In the genomic region with DNA sequence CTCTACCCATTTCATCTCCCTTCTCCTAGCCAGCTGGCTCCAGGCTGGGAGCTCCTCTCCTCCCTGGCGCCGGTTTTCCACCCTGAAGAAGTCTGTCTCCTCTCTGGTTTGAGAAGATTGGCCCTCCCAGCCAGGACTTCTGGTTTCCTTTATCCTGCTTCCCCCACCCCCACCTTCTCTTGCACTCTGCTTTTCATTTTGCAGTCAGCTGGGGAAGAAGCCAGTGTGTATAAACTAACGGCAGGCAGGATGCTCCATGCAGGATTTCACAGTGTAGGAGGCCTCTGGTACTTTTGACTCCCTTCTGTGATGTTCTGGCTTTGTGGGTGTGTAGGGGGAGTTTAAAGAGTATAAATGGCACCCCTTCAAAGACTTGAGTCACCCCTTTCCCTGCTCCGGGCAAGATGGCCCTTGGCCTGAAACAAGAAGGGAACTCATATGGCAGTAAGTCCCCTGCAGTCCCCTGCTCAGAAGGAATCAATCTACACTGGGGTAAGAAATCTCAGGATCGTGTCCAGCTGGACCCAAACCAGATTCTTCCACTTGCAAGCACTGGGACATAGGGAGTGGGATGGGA, we compare ENCODE assay signal across 8 mouse cellular contexts. TPM values are rescaled to one million over a fixed set of nuclear protein-coding genes. Genes with fewer than 3 reads are reported as not detected.
DNase-seq lines count a peak whose midpoint lies in the region; ATAC-seq and TF ChIP-seq lines count a peak whose summit lies in the region.

No protein-coding gene starts in this region.

- peak overlapping the region; percentile 14; the same call in 1 of the 2 replicates for H3K27ac ChIP-seq in hindbrain, embryonic 10.5 days
- no peak overlapping the region for H3K27ac ChIP-seq in hindbrain, embryonic 12.5 days
- H3K27ac ChIP-seq in intestine, postnatal 0 days (ENCODE audit: low read depth, low read length): peak overlapping the region; percentile 35; the same call in 1 of the 2 replicates

- no peaks in the 10 kb centered on the region for H3K36me3 ChIP-seq in hindbrain, embryonic 10.5 days
- no peaks in the 10 kb centered on the region for H3K36me3 ChIP-seq in hindbrain, embryonic 12.5 days
- H3K36me3 ChIP-seq in intestine, postnatal 0 days (ENCODE audit: control insufficient read depth, insufficient read depth): no peaks in the 10 kb centered on the region

- H3K27me3 ChIP-seq in hindbrain, embryonic 10.5 days (ENCODE audit: insufficient read depth, poor library complexity, severe bottlenecking): no peaks in the 10 kb centered on the region
- H3K27me3 ChIP-seq in hindbrain, embryonic 12.5 days: no peaks in the 10 kb centered on the region
- H3K27me3 ChIP-seq in intestine, postnatal 0 days (replicated peaks; ENCODE audit: control insufficient read depth, insufficient read depth, low read length): no peaks in the 10 kb centered on the region

- no peak for ATAC-seq in hindbrain, embryonic 12.5 days (ENCODE audit: low FRiP score)
- no peak for ATAC-seq in intestine, postnatal 0 days
- no peak for ATAC-seq in inflammation-experienced regulatory T-cells, adult 6 months
- no peak for ATAC-seq in activated CD4-positive, CD25-positive, alpha-beta regulatory T cell, adult 4 months

- no peaks in the 10 kb centered on the region for H3K9me3 ChIP-seq in hindbrain, embryonic 10.5 days
- H3K9me3 ChIP-seq in hindbrain, embryonic 12.5 days (replicated peaks): no peaks in the 10 kb centered on the region
- H3K9me3 ChIP-seq in intestine, postnatal 0 days (ENCODE audit: control insufficient read depth): no peaks in the 10 kb centered on the region

- 56% methylated on average over 5 of the region's 5 CpGs for WGBS in hindbrain, embryonic 10.5 days
- WGBS in hindbrain, embryonic 12.5 days: 61% methylated on average over 5 of the region's 5 CpGs
- 46% methylated on average over 5 of the region's 5 CpGs for WGBS in intestine, postnatal 0 days

- peaks cover 5% of the 10 kb centered on the region; the same call in 1 of the 2 replicates for H3K4me1 ChIP-seq in hindbrain, embryonic 10.5 days (replicated peaks)
- H3K4me1 ChIP-seq in hindbrain, embryonic 12.5 days: no peaks in the 10 kb centered on the region
- no peaks in the 10 kb centered on the region for H3K4me1 ChIP-seq in intestine, postnatal 0 days (replicated peaks; ENCODE audit: control insufficient read depth, insufficient read depth, low read length)

- no peak for TF ChIP-seq CTCF in intestine, postnatal 0 days (IDR thresholded peaks at IDR 0.05; ENCODE audit: low read depth)

- no peak overlapping the region for H3K9ac ChIP-seq in hindbrain, embryonic 12.5 days
- no peak overlapping the region for H3K9ac ChIP-seq in intestine, postnatal 0 days (ENCODE audit: low read depth, low read length)

- H3K4me3 ChIP-seq in hindbrain, embryonic 10.5 days: no peak overlapping the region
- H3K4me3 ChIP-seq in hindbrain, embryonic 12.5 days: no peak overlapping the region
- H3K4me3 ChIP-seq in intestine, postnatal 0 days (ENCODE audit: low read depth, low read length): no peak overlapping the region

- H3K4me2 ChIP-seq in hindbrain, embryonic 12.5 days (replicated peaks): no peak overlapping the region
- H3K4me2 ChIP-seq in intestine, postnatal 0 days (replicated peaks; ENCODE audit: low read depth): no peak overlapping the region

- no peak for DNase-seq in hindbrain, embryonic 10.5 days (ENCODE audit: low spot score)
- DNase-seq in right cerebral cortex, adult 18-20 months: peak; percentile 55
- no peak for DNase-seq in right cerebral cortex, postnatal 14 days
- no peak for DNase-seq in ovary, postnatal 14 days (ENCODE audit: low spot score)

RNA-seq across cellular contexts. Expression of a gene that starts 7.7 kb away (rescaled TPM):
- polyA plus RNA-seq in hindbrain, embryonic 10.5 days (2016; fragmentation: Nextera tagmentation; extraction: Ambion mirVana): 63.9 and 72.3 TPM in 2 replicates
- polyA plus RNA-seq in hindbrain, embryonic 12.5 days (2016; fragmentation: Nextera tagmentation; extraction: Ambion mirVana): 60.1 and 62.2 TPM in 2 replicates
- 67.7 and 74.7 TPM in 2 replicates for polyA plus RNA-seq in intestine, postnatal 0 days (2015; fragmentation: Nextera tagmentation; extraction: Ambion mirVana)
- polyA plus RNA-seq in inflammation-experienced regulatory T-cells, adult 6 months (2017; shearing (Covaris generic)): not detected
- not detected for polyA plus RNA-seq in activated CD4-positive, CD25-positive, alpha-beta regulatory T cell, adult 4 months (2017; shearing (Covaris generic))

RNA-seq across cellular contexts. Expression of a gene that starts 11.9 kb away (rescaled TPM):
- 13.1 TPM in 2 replicates for polyA plus RNA-seq in hindbrain, embryonic 10.5 days (2016; fragmentation: Nextera tagmentation; extraction: Ambion mirVana)
- 17.3 and 18.5 TPM in 2 replicates for polyA plus RNA-seq in hindbrain, embryonic 12.5 days (2016; fragmentation: Nextera tagmentation; extraction: Ambion mirVana)
- 9.8 and 10.8 TPM in 2 replicates for polyA plus RNA-seq in intestine, postnatal 0 days (2015; fragmentation: Nextera tagmentation; extraction: Ambion mirVana)
- polyA plus RNA-seq in inflammation-experienced regulatory T-cells, adult 6 months (2017; shearing (Covaris generic)): 10 to 100 TPM; 38.0 to 70.6 (median 62.7) TPM
- 10 to 100 TPM; 48.1 to 52.2 TPM for polyA plus RNA-seq in activated CD4-positive, CD25-positive, alpha-beta regulatory T cell, adult 4 months (2017; shearing (Covaris generic))

RNA-seq across cellular contexts. Expression of a gene that starts 15.3 kb away (rescaled TPM):
- polyA plus RNA-seq in hindbrain, embryonic 10.5 days (2016; fragmentation: Nextera tagmentation; extraction: Ambion mirVana): 135 TPM in 2 replicates
- 90.9 and 97.4 TPM in 2 replicates for polyA plus RNA-seq in hindbrain, embryonic 12.5 days (2016; fragmentation: Nextera tagmentation; extraction: Ambion mirVana)
- 148 and 157 TPM in 2 replicates for polyA plus RNA-seq in intestine, postnatal 0 days (2015; fragmentation: Nextera tagmentation; extraction: Ambion mirVana)
- 100 to 1,000 TPM; 134 to 144 (median 138) TPM for polyA plus RNA-seq in inflammation-experienced regulatory T-cells, adult 6 months (2017; shearing (Covaris generic))
- 100 to 1,000 TPM; 122 to 153 TPM for polyA plus RNA-seq in activated CD4-positive, CD25-positive, alpha-beta regulatory T cell, adult 4 months (2017; shearing (Covaris generic))

RNA-seq across cellular contexts. Expression of a gene that starts 22.2 kb away (rescaled TPM):
- 6.7 and 7.6 TPM in 2 replicates for polyA plus RNA-seq in hindbrain, embryonic 10.5 days (2016; fragmentation: Nextera tagmentation; extraction: Ambion mirVana)
- 8.5 and 9.5 TPM in 2 replicates for polyA plus RNA-seq in hindbrain, embryonic 12.5 days (2016; fragmentation: Nextera tagmentation; extraction: Ambion mirVana)
- polyA plus RNA-seq in intestine, postnatal 0 days (2015; fragmentation: Nextera tagmentation; extraction: Ambion mirVana): 4.6 and 4.7 TPM in 2 replicates
- polyA plus RNA-seq in inflammation-experienced regulatory T-cells, adult 6 months (2017; shearing (Covaris generic)): 1 to 10 TPM in 1 of 3 experiments, under 1 TPM in 1, not detected in 1; 0.75 to 2.9 TPM
- polyA plus RNA-seq in activated CD4-positive, CD25-positive, alpha-beta regulatory T cell, adult 4 months (2017; shearing (Covaris generic)): 1 to 10 TPM in 1 of 2 experiments, under 1 TPM in 1; 0.58 to 1.0 TPM

RNA-seq across cellular contexts. Expression of a gene that starts 40.7 kb away (rescaled TPM):
- polyA plus RNA-seq in hindbrain, embryonic 10.5 days (2016; fragmentation: Nextera tagmentation; extraction: Ambion mirVana): 0.95 and 1.9 TPM in 2 replicates
- 1.5 TPM in 2 replicates for polyA plus RNA-seq in hindbrain, embryonic 12.5 days (2016; fragmentation: Nextera tagmentation; extraction: Ambion mirVana)
- 0.26 and 0.47 TPM in 2 replicates for polyA plus RNA-seq in intestine, postnatal 0 days (2015; fragmentation: Nextera tagmentation; extraction: Ambion mirVana)
- polyA plus RNA-seq in inflammation-experienced regulatory T-cells, adult 6 months (2017; shearing (Covaris generic)): 1 to 10 TPM in 1 of 3 experiments, under 1 TPM in 2; 0.63 to 1.2 (median 0.71) TPM
- 1 to 10 TPM in 1 of 2 experiments, not detected in 1; 1.0 TPM for polyA plus RNA-seq in activated CD4-positive, CD25-positive, alpha-beta regulatory T cell, adult 4 months (2017; shearing (Covaris generic))

Comparison
In these comparisons a context has a peak if more than half of its experiments do, and no peak if none do; other contexts are left out.
1. RNA of a gene that starts 7.7 kb away (polyA plus RNA-seq): 67.7 to 74.7 TPM in intestine, postnatal 0 days, 63.9 to 72.3 TPM in hindbrain, embryonic 10.5 days and 60.1 to 62.2 TPM in hindbrain, embryonic 12.5 days; not detected in inflammation-experienced regulatory T-cells, adult 6 months and not detected in activated CD4-positive, CD25-positive, alpha-beta regulatory T cell, adult 4 months; every median in the first group is over 10 times any median in the second.